Mouse (Mus musculus) G1E (cell line): ENCODE results near the gene Dynlt1b.
"Not testable (repeated sequence)": the region's sequence is repeated elsewhere in the genome, so short reads cannot be mapped to it uniquely, and the experiment has no call there.

Source experiments
- CTCF ChIP-seq: IDR thresholded peaks from 2 replicates; pipeline ENCODE4 v1.5.1; 2012; ENCODE audit warnings: low read depth, low read length, inconsistent platforms, mixed read lengths
- GATA1 ChIP-seq: IDR thresholded peaks from 2 replicates; pipeline ENCODE4 v1.6.1; 2012; ENCODE audit warnings: borderline replicate concordance, low read length, inconsistent platforms, mixed read lengths
- GATA2 ChIP-seq: IDR thresholded peaks from 2 replicates; pipeline ENCODE4 v1.6.1; 2012; ENCODE audit warnings: low read depth, low read length, inconsistent platforms, borderline replicate concordance
- POLR2AphosphoS5 ChIP-seq: IDR thresholded peaks from 2 replicates; pipeline ENCODE4 v1.6.1; 2012; ENCODE audit warnings: low read depth, low read length, inconsistent platforms; ENCODE audit not compliant: insufficient replicate concordance
- TAL1 ChIP-seq: conservative IDR thresholded peaks from 2 replicates; pipeline ENCODE4 v1.6.1; 2012; ENCODE audit warnings: low read depth, low read length, inconsistent platforms, mixed read lengths

GRCm38 (mm10) chr17:6380182-6380841, 49.6 kb upstream of the Dynlt1b start:
- not testable (repeated sequence) for TF ChIP-seq GATA1, CTCF, TAL1, GATA2, POLR2AphosphoS5
